Comparison of ENCODE assay signal across 8 mouse cellular contexts in the genomic region with DNA sequence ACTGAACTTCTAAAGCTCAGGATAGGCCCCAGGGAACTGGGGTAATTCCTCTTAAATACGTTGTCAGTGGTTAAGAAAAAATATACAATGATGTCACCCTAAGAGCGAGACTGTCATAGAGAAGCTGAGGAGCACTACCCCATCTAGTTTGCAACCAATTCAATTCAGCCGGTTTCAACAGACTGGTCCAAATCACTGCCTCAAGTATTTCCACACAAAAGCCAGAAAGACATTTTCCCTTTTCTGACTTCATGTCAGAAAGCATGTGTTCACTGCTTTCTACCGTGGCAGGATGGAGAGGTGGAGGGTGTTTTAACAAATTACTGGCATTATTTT. TPM values are rescaled to one million over a fixed set of nuclear protein-coding genes. Genes with fewer than 3 reads are reported as not detected.
DNase-seq lines count a peak whose midpoint lies in the region; ATAC-seq and TF ChIP-seq lines count a peak whose summit lies in the region.

No protein-coding gene starts in this region.

- TF ChIP-seq CTCF in ES-Bruce4 (IDR thresholded peaks at IDR 0.05; ENCODE audit: low read depth, low read length): no peak
- no peak for TF ChIP-seq CTCF in forebrain, postnatal 0 days (IDR thresholded peaks at IDR 0.05; ENCODE audit: low read depth)

- TF ChIP-seq EP300 in ES-Bruce4 (IDR thresholded peaks at IDR 0.05; ENCODE audit: insufficient read depth, low read depth, low read length): no peak

- TF ChIP-seq POLR2A in ES-Bruce4 (IDR thresholded peaks at IDR 0.05; ENCODE audit: insufficient read depth, low read length): no peak

- H3K4me3 ChIP-seq in ES-Bruce4 (ENCODE audit: low read depth, low read length) (peak overlapping the region; percentile 97), macrophage (ENCODE audit: inconsistent target) (peak overlapping the region; percentile 55)
- H3K4me3 ChIP-seq in forebrain, postnatal 0 days (ENCODE audit: low read depth, low read length): peak overlapping the region; percentile 67

- H3K36me3 ChIP-seq in ES-Bruce4 (ENCODE audit: control insufficient read depth, insufficient read depth, low read length, poor library complexity, severe bottlenecking) (peaks cover 4% of the 10 kb centered on the region; the same call in 1 of the 2 replicates), macrophage (ENCODE audit: inconsistent target) (no peaks in the 10 kb centered on the region)
- H3K36me3 ChIP-seq in forebrain, postnatal 0 days (ENCODE audit: insufficient read depth): no peaks in the 10 kb centered on the region

- H3K9ac ChIP-seq in ES-Bruce4 (ENCODE audit: low read depth, poor library complexity, severe bottlenecking): peak overlapping the region; percentile 96
- peak overlapping the region; percentile 97 for H3K9ac ChIP-seq in forebrain, postnatal 0 days

- no peaks in the 10 kb centered on the region for H3K9me3 ChIP-seq in ES-Bruce4 (replicated peaks; ENCODE audit: control insufficient read depth, insufficient read depth, low read length, poor library complexity, severe bottlenecking)
- H3K9me3 ChIP-seq in forebrain, postnatal 0 days (ENCODE audit: low read length): no peaks in the 10 kb centered on the region

- DNase-seq in frontal cortex, postnatal 25 days (ENCODE audit: low spot score in 2 of 2): no peak
- peak; percentile 70 for DNase-seq in forebrain, postnatal 0 days
- no peak for DNase-seq in left cerebral cortex, adult 11 months (ENCODE audit: low spot score)
- no peak for DNase-seq in gastrocnemius, adult 18-20 months (ENCODE audit: low spot score)

- H3K4me1 ChIP-seq in ES-Bruce4 (ENCODE audit: control insufficient read depth, insufficient read depth, low read length): peaks cover 1% of the 10 kb centered on the region
- peaks cover 19% of the 10 kb centered on the region; the same call in 1 of the 2 replicates for H3K4me1 ChIP-seq in forebrain, postnatal 0 days (ENCODE audit: insufficient read depth)

- ATAC-seq in frontal cortex, adult (ENCODE audit: low TSS enrichment): 0 out of 2 replicates have a peak, but pooled peaks have one; percentile 10
- ATAC-seq in forebrain, postnatal 0 days: peak; percentile 63
- ATAC-seq in cerebellum, adult (ENCODE audit: insufficient number of reproducible peaks, low FRiP score, low TSS enrichment): no peak

- peaks cover 57% of the 10 kb centered on the region for H3K79me2 ChIP-seq in macrophage (ENCODE audit: inconsistent target)

- H3K27ac ChIP-seq in ES-Bruce4 (ENCODE audit: insufficient read depth, low read length) (no peak overlapping the region), macrophage (peak overlapping the region; percentile 46)
- H3K27ac ChIP-seq in forebrain, postnatal 0 days (ENCODE audit: low read depth, low read length): peak overlapping the region; percentile 95

- H3K4me2 ChIP-seq in forebrain, postnatal 0 days (ENCODE audit: low read depth): peak overlapping the region; percentile 64

- WGBS in forebrain, postnatal 0 days: under 1% methylated on average over 4 of the region's 4 CpGs
- 27% methylated on average over 4 of the region's 4 CpGs for WGBS in macrophage (ENCODE audit: missing documents)

- H3K27me3 ChIP-seq in ES-Bruce4 (ENCODE audit: control insufficient read depth, insufficient read depth, low read length, poor library complexity, severe bottlenecking): no peaks in the 10 kb centered on the region
- no peaks in the 10 kb centered on the region for H3K27me3 ChIP-seq in forebrain, postnatal 0 days (ENCODE audit: insufficient read depth, low read length)

RNA-seq across cellular contexts. Expression of a gene that starts 1.2 kb away (rescaled TPM):
- 192 and 197 TPM in 2 replicates for polyA plus RNA-seq in ES-Bruce4 (2011; ENCODE audit: insufficient read depth, insufficient read length, low read depth, missing spikeins)
- 99.4 and 126 TPM in 2 replicates for total RNA-seq in forebrain, postnatal 0 days (2014; rRNA removed)
- 178 and 179 TPM in 2 replicates for polyA plus RNA-seq in forebrain, postnatal 0 days (2015; fragmentation: Nextera tagmentation; extraction: Ambion mirVana)
- 10 to 100 TPM; 27.7 to 89.3 (median 57.1) TPM for total RNA-seq in macrophage (2018; cell fraction: chromatin; rRNA removed)
- 10 to 100 TPM in 13 of 26 experiments, 1 to 10 TPM in 13; 7.1 to 12.5 (median 9.9) TPM for total RNA-seq in macrophage (2018; cell fraction: cytosol; rRNA removed)
- total RNA-seq in macrophage (2018; cell fraction: nucleus; rRNA removed): 10 to 100 TPM; 24.2 to 48.7 (median 35.8) TPM
- 9.1 to 13.4 TPM (median 10.6 TPM) in 3 replicates for polyA plus RNA-seq in macrophage (2018)
- 1 to 10 TPM; 1.5 to 2.2 TPM for total RNA-seq in gastrocnemius, adult 18-20 months (2021)

RNA-seq across cellular contexts. Expression of a gene that starts 14.2 kb away (rescaled TPM):
- polyA plus RNA-seq in ES-Bruce4 (2011; ENCODE audit: insufficient read depth, insufficient read length, low read depth, missing spikeins): not detected in 2 replicates
- 6.4 and 8.2 TPM in 2 replicates for total RNA-seq in forebrain, postnatal 0 days (2014; rRNA removed)
- 21.5 and 23.0 TPM in 2 replicates for polyA plus RNA-seq in forebrain, postnatal 0 days (2015; fragmentation: Nextera tagmentation; extraction: Ambion mirVana)
- not detected for total RNA-seq in macrophage (2018; cell fraction: chromatin; rRNA removed)
- not detected for total RNA-seq in macrophage (2018; cell fraction: cytosol; rRNA removed)
- total RNA-seq in macrophage (2018; cell fraction: nucleus; rRNA removed): not detected
- polyA plus RNA-seq in macrophage (2018): not detected in 3 replicates
- total RNA-seq in gastrocnemius, adult 18-20 months (2021): not detected

RNA-seq across cellular contexts. Expression of a gene that starts 30.0 kb away (rescaled TPM):
- not detected in 2 replicates for polyA plus RNA-seq in ES-Bruce4 (2011; ENCODE audit: insufficient read depth, insufficient read length, low read depth, missing spikeins)
- 0.10 and 0.23 TPM in 2 replicates for total RNA-seq in forebrain, postnatal 0 days (2014; rRNA removed)
- polyA plus RNA-seq in forebrain, postnatal 0 days (2015; fragmentation: Nextera tagmentation; extraction: Ambion mirVana): 0.03 and 0.06 TPM in 2 replicates
- total RNA-seq in macrophage (2018; cell fraction: chromatin; rRNA removed): not detected
- not detected for total RNA-seq in macrophage (2018; cell fraction: cytosol; rRNA removed)
- total RNA-seq in macrophage (2018; cell fraction: nucleus; rRNA removed): not detected
- not detected in 3 replicates for polyA plus RNA-seq in macrophage (2018)
- not detected for total RNA-seq in gastrocnemius, adult 18-20 months (2021)

RNA-seq across cellular contexts. Expression of a gene that starts 54.3 kb away (rescaled TPM):
- polyA plus RNA-seq in ES-Bruce4 (2011; ENCODE audit: insufficient read depth, insufficient read length, low read depth, missing spikeins): not detected in 2 replicates
- total RNA-seq in forebrain, postnatal 0 days (2014; rRNA removed): 0.15 TPM in 1 of 2 replicates, not detected in the other
- polyA plus RNA-seq in forebrain, postnatal 0 days (2015; fragmentation: Nextera tagmentation; extraction: Ambion mirVana): 2.8 and 3.2 TPM in 2 replicates
- total RNA-seq in macrophage (2018; cell fraction: chromatin; rRNA removed): 10 to 100 TPM in 5 of 26 experiments, 1 to 10 TPM in 21; 2.8 to 20.3 (median 7.5) TPM
- 10 to 100 TPM in 1 of 26 experiments, 1 to 10 TPM in 25; 4.6 to 10.3 (median 7.8) TPM for total RNA-seq in macrophage (2018; cell fraction: cytosol; rRNA removed)
- 10 to 100 TPM in 6 of 26 experiments, 1 to 10 TPM in 20; 5.7 to 13.0 (median 8.2) TPM for total RNA-seq in macrophage (2018; cell fraction: nucleus; rRNA removed)
- polyA plus RNA-seq in macrophage (2018): 5.7 to 13.3 TPM (median 7.9 TPM) in 3 replicates
- not detected for total RNA-seq in gastrocnemius, adult 18-20 months (2021)

Comparison
In these comparisons a context has a peak if more than half of its experiments do, and no peak if none do; other contexts are left out.
1. RNA of a gene that starts 1.2 kb away (polyA plus RNA-seq): 192 to 197 TPM in ES-Bruce4 and 178 to 179 TPM in forebrain, postnatal 0 days; 9.1 to 13.4 TPM in macrophage; every median in the first group is over 10 times any median in the second.
2. RNA of a gene that starts 14.2 kb away (polyA plus RNA-seq): 21.5 to 23.0 TPM in forebrain, postnatal 0 days; not detected in ES-Bruce4 and not detected in macrophage; every median in the first group is over 10 times any median in the second.
3. Peak in every context shown above with its lines, with median percentiles within 50 percentile points of each other: H3K4me3 ChIP-seq.